Mouse (Mus musculus) gastrocnemius, adult 8-10 months (tissue): ENCODE measurements around the gene Ift57. TPM values are rescaled to one million over a fixed set of nuclear protein-coding genes. Genes with fewer than 3 reads are reported as not detected.

ENCODE experiments used
- DNase-seq, 2 experiments: peaks; one replicate each; pipeline ENCODE4 v3.0.0; 2022; ENCODE audit warnings: low spot score in 2 of 2
- total RNA-seq, 4 experiments: library from RNA; stranded (reverse); gene quantifications; 2 replicates each; pipeline ENCODE4 v1.2.4; 2022

Gene Ift57
- 1 to 10 TPM; 5.4 to 8.9 (median 6.8) TPM for total RNA-seq

- DNase-seq = peak; percentile 96 to 97
Observed at GRCm38 (mm10) chr16:49698620-49699525, at the start of gene Ift57. Ift57 (plus strand) TSS chr16:49699233.

- DNase-seq = no peak
Observed at GRCm38 (mm10) chr16:49657182-49657581, 41.9 kb upstream of the Ift57 start.

GRCm38 (mm10) chr16:49658029-49658428 is 41.0 kb upstream of the Ift57 start:
- DNase-seq = no peak

- DNase-seq = no peak
Observed at GRCm38 (mm10) chr16:49659131-49659530, 39.9 kb upstream of the Ift57 start.

GRCm38 (mm10) chr16:49660111-49660510 is 38.9 kb upstream of the Ift57 start:
- DNase-seq = no peak

GRCm38 (mm10) chr16:49662201-49662600 is 36.8 kb upstream of the Ift57 start:
- DNase-seq = no peak

GRCm38 (mm10) chr16:49664677-49665076 is 34.4 kb upstream of the Ift57 start:
- no peak for DNase-seq

- DNase-seq = no peak
Observed at GRCm38 (mm10) chr16:49679666-49680065, 19.4 kb upstream of the Ift57 start.

GRCm38 (mm10) chr16:49684961-49685360 is 14.1 kb upstream of the Ift57 start:
- DNase-seq = no peak

- DNase-seq = no peak
Observed at GRCm38 (mm10) chr16:49699821-49700220, 788 bp downstream of the Ift57 start.

GRCm38 (mm10) chr16:49708074-49708473 is 9.0 kb downstream of the Ift57 start:
- no peak for DNase-seq

GRCm38 (mm10) chr16:49710188-49710587 is 11.2 kb downstream of the Ift57 start:
- no peak for DNase-seq

- no peak for DNase-seq
Observed at GRCm38 (mm10) chr16:49713302-49713701, 14.3 kb downstream of the Ift57 start.

- DNase-seq = no peak
Observed at GRCm38 (mm10) chr16:49720671-49721070, 21.6 kb downstream of the Ift57 start.

GRCm38 (mm10) chr16:49721678-49722077 is 22.6 kb downstream of the Ift57 start:
- no peak for DNase-seq

- no peak for DNase-seq
Observed at GRCm38 (mm10) chr16:49723222-49723621, 24.2 kb downstream of the Ift57 start.

GRCm38 (mm10) chr16:49724232-49724631 is 25.2 kb downstream of the Ift57 start:
- no peak for DNase-seq

GRCm38 (mm10) chr16:49724931-49725330 is 25.9 kb downstream of the Ift57 start:
- DNase-seq = no peak

GRCm38 (mm10) chr16:49725446-49725845 is 26.4 kb downstream of the Ift57 start:
- DNase-seq = no peak

GRCm38 (mm10) chr16:49726216-49726615 is 27.2 kb downstream of the Ift57 start:
- DNase-seq = no peak

- no peak for DNase-seq
Observed at GRCm38 (mm10) chr16:49726761-49727160, 27.7 kb downstream of the Ift57 start.

- no peak for DNase-seq
Observed at GRCm38 (mm10) chr16:49736536-49736935, 37.5 kb downstream of the Ift57 start.

- DNase-seq = no peak
Observed at GRCm38 (mm10) chr16:49747360-49747759, 48.3 kb downstream of the Ift57 start.
